Mouse (Mus musculus): ENCODE data around the gene Olfr448.

GRCm38 (mm10) chr6:42876323-42876722, 13.9 kb upstream of the Olfr448 start:
- TF ChIP-seq CTCF (IDR thresholded peaks at IDR 0.05; ENCODE audit: extremely low read depth, insufficient read depth, insufficient read length, insufficient replicate concordance), result no peak
- TF ChIP-seq POLR2A (IDR thresholded peaks at IDR 0.05; ENCODE audit: low read depth, low read length), result no peak

All from spleen, adult 2 months (tissue).